Mouse (Mus musculus) layer of hippocampus, adult 2 months (tissue): ENCODE results near the gene Samd3. TPM values are rescaled to one million over a fixed set of nuclear protein-coding genes. Genes with fewer than 3 reads are reported as not detected.
A peak's percentile ranks its signal among the peaks of the same experiment; 100 is the strongest.

Experiments
- DNase-seq, 2 experiments: peaks; one replicate each; pipeline ENCODE4 v3.0.0; 2022; ENCODE audit warnings: low spot score in 2 of 2
- H3K27ac ChIP-seq: fragments of 200-600 bp; 2 replicates; pipeline ENCODE4 v1.8.1; 2022
- H3K4me3 ChIP-seq: fragments of 200-600 bp; 2 replicates; pipeline ENCODE4 v1.8.1; 2022; ENCODE audit warnings: mild to moderate bottlenecking
- CTCF ChIP-seq: fragments of 200-600 bp; conservative IDR thresholded peaks from 2 replicates; pipeline ENCODE4 v1.8.1; 2022; ENCODE audit warnings: antibody characterized with exemption, mild to moderate bottlenecking, moderate library complexity
- long read RNA-seq, 2 experiments: library from polyadenylated mRNA; stranded (forward); transcript quantifications; one replicate each; pipeline ENCODE4 v2.0.0; 2021; ENCODE audit warnings: borderline mapping rate in 2 of 2
- total RNA-seq, 2 experiments: library from RNA; stranded (reverse); gene quantifications; 2 replicates each; pipeline ENCODE4 v1.2.3; 2021

The Samd3 gene
- total RNA-seq = not detected
- long read RNA-seq, experiment 1 = 0 reads
- long read RNA-seq, experiment 2 = 0 reads

DNA sequence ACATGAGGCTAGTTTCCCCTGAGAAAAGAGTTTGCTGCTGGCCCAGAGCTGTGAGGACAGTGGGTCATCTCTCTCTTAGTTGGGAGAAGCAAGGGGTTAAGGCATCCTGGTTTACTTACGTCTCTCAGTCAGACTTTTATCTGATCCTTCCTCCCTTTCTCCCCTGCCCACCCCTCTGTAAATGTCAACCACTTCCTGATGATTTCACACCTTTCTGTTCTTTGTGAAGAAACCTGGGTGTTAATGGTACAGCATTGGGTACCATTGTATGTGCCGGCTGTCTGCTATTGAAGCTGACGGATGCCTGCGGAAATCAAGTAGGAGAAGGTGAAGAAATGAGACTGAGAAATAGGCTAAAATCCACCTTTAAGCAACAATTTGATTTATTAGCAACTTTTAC is at the start of gene Samd3:
Gene Samd3, plus strand, starts transcription at position 220 of the 400 bp plus-strand sequence.
- TF ChIP-seq CTCF = no peak
- no peak within 1 kb of the TSS for H3K27ac ChIP-seq
- no peak within 1 kb of the TSS for H3K4me3 ChIP-seq
- no peak for DNase-seq

DNA sequence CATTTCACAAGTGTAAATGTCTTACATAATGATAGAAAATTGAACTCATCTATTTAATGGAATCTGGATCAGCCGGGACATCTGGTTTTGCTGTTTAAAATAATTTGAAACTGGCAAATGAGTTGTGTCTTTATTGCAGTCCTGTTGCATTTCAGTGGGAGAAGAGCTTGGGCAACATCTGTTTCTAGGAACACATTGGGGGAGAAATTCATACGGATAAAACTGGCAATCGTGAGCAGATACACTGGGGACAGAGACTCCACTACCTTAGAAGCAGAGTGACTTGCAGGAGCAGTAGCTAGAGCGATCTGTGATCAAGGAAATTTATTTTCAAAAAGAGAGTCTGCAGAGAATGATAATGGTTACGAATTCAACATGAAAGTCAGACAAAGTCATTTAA is 44.2 kb upstream of the Samd3 start:
- DNase-seq = peak in 1 of 2 experiments; percentile 26
- no peak overlapping the region for H3K4me3 ChIP-seq
- TF ChIP-seq CTCF = no peak
- no peak overlapping the region for H3K27ac ChIP-seq

DNA sequence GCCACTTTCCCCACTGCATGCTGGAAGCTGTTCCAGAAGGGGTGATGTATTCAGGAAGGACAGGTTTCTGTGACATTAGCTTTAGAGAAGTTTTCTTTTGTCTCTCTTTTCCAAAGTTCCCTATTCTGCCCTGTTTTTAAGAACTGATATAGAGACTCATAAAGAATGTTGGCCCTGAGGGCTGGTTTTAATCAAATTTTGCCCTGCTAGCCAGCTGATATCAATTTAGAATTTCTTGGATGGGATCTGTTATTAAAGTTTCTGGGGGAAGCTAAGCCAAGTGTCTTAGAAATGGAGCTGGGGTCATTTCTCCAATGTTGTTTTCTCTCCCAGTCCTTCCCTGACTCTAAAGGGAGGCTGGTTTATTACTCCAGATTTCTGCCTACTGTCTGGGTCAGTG is 38.7 kb upstream of the Samd3 start:
- no peak for TF ChIP-seq CTCF
- no peak for DNase-seq
- Histone ChIP-seq H3K4me3 (no peak overlapping the region), H3K27ac (no peak overlapping the region)

DNA sequence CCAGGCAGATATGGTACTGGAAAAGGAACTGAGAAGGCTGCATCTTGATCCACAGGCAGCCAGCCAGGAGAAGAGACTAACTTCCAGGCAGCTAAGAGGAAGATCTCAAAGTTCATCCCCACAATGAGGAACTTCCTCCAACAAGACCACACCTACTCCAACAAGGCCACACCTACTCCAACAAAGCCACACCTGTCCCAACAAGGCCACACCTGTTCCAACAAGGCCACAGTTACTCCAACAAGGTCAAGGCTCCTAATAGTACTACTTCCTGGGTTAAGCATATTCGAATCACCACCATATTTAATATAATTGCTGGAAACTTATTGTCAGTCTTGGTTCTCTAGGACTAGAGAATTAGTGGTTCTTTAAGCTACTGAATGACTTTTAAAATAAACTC is 34.6 kb upstream of the Samd3 start:
- no peak for TF ChIP-seq CTCF
- no peak overlapping the region for H3K4me3 ChIP-seq
- no peak overlapping the region for H3K27ac ChIP-seq
- no peak for DNase-seq

DNA sequence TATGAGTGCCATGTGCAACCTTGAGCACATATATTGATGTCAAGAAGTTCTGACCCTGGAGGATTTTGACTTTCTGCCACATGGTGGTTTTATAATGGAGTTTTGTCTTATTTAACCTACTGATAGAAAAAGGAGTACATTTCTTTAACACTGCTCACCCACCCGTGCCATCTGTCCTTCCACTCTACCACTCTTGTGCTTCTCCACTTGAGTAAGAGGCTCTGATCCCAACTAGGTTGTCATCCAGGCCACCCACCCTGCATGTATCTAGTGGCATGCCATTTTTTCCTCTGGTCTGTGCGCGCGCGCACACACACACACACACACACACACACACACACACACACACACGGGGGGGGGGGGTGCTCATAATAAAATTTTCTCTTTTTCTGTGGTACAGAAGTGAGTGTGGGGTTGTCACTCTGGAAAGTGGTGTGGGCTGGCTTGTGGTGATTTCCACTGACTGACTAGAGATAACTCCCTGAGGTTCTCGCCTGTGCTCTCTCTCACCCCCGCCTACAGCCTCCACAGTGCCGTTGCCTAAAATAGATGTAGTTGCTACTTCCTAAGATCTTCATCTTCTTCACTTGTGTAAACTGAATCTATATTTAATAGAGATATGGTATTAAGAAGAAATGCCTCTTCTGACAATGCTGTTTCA is 26.7 kb upstream of the Samd3 start:
- TF ChIP-seq CTCF = no peak
- DNase-seq = no peak
- H3K4me3 ChIP-seq = no peak overlapping the region
- no peak overlapping the region for H3K27ac ChIP-seq

DNA sequence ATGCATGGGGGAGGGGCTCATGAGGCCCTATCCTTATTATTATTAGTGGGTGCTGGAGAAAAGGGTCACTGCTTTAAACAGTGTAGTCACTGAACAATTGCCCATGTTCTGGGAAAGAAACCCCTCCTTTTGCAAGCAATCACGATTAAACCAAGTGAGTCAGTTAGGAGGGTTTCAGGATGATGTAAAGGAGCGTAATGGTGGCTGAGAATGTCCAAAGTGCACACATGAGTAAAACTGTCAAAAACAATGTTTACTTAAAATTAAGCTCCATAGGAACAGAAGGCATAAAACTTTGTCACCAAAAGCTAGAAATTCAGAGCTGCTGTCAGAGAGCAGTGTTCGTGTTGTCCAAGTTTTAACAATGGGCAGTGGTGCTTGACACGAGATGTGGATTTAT is 8.8 kb upstream of the Samd3 start:
- TF ChIP-seq CTCF = no peak
- no peak for DNase-seq
- Histone ChIP-seq H3K4me3 (no peak overlapping the region), H3K27ac (no peak overlapping the region)

DNA sequence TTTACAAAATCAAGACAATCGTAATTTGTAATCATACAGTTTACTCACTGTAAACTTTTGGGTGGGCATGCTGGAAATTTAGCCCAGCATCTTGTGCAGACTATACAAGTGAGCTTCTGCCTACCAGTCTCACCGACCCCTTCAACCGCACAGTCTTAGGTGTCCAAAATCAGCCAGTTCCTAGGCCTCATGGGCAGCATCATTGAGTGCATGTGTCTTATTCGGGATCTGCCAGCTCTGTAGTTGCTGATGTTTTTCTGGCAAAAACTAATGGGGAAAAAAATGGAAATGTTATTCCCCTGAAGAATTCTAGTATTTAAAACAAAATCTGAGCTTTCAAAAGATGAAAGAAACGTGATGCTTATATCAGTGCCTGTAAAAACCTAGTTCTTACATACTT is 3.3 kb upstream of the Samd3 start:
- Histone ChIP-seq H3K4me3 (no peak overlapping the region), H3K27ac (no peak overlapping the region)
- DNase-seq = no peak
- TF ChIP-seq CTCF = no peak

DNA sequence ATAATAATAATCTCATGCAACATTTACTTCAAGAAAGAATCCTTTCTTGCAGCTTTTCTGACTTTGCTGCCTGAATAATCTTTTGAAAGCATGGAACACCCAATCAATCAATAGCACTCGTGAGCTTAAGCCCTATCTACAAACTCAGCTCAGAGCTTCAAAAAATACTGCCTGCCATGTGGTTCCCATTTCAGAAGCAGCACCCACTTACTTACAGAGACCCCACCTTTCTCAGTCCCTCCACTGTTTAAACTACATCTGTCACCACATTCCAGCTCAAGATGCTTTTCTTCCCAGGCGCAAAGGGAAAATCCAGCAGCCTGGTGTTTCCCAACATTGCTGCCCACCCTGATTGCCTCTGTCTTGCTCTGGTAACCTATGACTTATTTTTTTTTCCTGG is 2.8 kb upstream of the Samd3 start:
- no peak for TF ChIP-seq CTCF
- H3K27ac ChIP-seq = no peak overlapping the region
- H3K4me3 ChIP-seq = no peak overlapping the region
- DNase-seq = no peak

DNA sequence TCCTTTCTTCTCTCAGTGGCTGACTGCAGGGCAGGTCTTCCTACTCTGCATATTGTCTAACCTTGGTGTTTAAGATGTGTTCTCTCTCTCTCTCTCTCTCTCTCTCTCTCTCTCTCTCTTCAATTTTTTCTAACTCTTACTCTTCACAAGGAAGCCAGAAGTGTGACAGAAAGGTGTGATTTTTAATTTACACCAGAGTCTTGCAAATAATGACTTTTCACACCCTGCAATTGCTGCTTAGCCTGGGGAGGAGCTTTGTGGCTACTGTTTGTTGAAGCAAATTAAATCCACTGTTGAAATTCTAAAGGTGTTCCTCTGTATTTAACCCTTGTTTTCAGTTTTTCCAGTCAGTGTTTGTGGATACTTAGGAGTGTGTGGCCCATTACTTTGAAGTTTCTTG is 1.3 kb upstream of the Samd3 start:
- no peak for TF ChIP-seq CTCF
- DNase-seq = no peak
- no peak overlapping the region for H3K27ac ChIP-seq
- H3K4me3 ChIP-seq = no peak overlapping the region

DNA sequence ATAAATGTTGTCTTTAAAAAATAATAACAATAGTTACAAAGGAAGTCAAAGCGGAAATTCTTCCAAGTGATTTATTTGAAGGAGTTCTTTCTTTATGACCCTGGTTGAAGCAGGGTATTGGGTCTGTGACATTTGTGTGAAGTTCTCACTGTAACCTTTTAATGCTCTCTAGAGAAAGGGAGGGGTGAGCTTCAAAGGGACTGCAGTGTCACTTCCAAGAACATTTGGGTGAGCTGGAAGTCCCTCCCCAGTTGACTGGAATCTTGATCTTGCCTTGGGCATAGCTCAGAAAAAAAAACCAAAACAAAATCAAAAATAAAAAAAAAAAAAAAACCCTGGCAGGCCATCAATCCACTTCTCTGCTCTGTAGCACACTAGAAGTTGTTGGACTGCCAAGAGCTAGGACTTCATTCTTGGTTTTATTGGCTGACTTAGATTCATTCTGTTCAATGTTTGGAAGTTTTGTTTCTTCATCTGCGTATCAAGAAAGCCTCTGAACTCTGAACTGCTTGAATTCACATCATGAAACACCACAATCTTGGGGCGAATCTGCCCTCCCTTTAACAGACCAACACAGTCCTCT is 2.7 kb downstream of the Samd3 start:
- Histone ChIP-seq H3K4me3 (no peak overlapping the region), H3K27ac (no peak overlapping the region)
- TF ChIP-seq CTCF = no peak
- no peak for DNase-seq

DNA sequence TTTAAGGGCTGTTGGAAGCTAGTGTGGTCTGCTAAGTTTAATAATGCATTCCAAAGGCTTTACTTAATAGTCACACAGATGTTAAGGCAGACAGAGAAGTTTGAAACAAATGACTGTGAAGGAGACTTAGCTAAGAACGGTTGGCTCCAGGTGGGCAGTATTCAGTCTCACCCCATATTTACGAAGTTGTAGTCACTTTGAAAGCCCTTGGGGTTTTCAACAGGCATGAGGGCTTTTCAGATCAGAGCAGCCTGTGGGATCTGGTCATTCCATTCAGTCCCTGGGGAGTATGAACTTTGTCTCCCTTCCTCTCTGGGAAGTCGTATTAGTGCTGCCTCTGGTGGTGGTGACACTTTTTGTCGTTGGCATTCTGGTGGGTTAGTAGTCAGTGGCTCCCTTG is 9.1 kb downstream of the Samd3 start:
- DNase-seq = no peak
- no peak overlapping the region for H3K27ac ChIP-seq
- no peak for TF ChIP-seq CTCF
- no peak overlapping the region for H3K4me3 ChIP-seq

DNA sequence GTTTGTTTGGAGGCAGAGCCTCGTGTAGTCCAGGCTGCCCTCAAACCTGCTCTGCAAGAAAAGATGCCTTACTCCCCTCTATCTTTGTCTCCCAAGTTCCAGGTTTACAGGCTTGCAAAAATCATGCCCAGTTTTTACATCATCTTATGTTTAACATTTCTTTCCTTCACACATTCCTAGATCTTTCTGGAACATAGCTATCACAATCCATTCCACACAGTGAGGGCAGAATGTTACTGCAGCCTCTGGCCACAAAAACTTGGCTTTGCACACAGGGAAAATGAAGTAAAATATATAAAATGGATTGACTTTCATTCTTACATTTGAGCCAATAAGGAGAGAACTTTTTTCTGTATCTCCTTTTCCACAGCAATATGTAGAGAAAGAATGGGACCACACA is 9.6 kb downstream of the Samd3 start:
- Histone ChIP-seq H3K27ac (no peak overlapping the region), H3K4me3 (no peak overlapping the region)
- no peak for DNase-seq
- TF ChIP-seq CTCF = no peak

DNA sequence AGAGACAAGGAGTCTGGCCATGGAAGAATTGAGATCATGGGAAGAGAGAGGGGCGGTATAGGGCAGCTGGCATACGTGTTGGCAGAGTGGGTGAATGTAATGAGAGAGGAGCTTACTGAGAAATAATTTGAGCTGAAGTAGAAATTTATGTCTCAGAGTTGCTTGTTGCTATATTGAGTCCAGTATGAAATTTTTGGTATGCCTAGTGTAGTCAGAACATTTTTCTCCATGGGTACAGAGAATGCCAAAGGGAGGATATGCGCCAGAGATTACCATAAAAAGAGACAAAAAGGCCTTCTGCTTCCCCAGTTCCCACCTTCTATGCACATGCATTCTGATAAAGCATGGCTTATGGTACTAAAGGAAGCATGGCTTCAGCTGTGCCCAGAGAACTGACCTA is 13.7 kb downstream of the Samd3 start:
- TF ChIP-seq CTCF = no peak
- no peak overlapping the region for H3K27ac ChIP-seq
- no peak overlapping the region for H3K4me3 ChIP-seq
- no peak for DNase-seq

DNA sequence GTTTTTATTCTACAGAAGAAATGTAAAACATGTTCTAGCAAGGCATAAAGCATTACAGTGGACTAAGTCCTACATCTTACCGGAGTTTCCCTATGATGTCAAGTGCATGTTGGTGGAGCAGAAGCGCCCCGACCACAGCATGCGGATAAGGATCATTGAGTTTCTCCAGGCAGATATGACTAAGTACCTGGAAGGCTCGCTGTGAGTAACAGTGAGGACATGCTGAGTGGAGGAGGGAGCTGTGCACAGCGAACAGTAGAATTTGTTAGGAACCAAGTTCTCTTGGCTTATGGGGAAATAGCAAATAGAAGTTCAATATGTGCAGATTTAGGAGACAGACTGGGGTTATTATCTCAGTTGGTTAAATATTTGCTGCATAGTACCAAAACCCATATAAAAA is 15.0 kb downstream of the Samd3 start:
- DNase-seq = no peak
- H3K4me3 ChIP-seq = no peak overlapping the region
- no peak for TF ChIP-seq CTCF
- H3K27ac ChIP-seq = no peak overlapping the region
